8 mouse cellular contexts compared by ENCODE assay signal in genomic region chr9:85844647-85844983, GRCm38 (mm10). TPM values are rescaled to one million over a fixed set of nuclear protein-coding genes. Genes with fewer than 3 reads are reported as not detected.
DNase-seq lines count a peak whose midpoint lies in the region; ATAC-seq and TF ChIP-seq lines count a peak whose summit lies in the region.

No protein-coding gene starts in this region.

- TF ChIP-seq POLR2A in cerebellum, adult 2 months (IDR thresholded peaks at IDR 0.05; ENCODE audit: borderline replicate concordance, insufficient read depth, low read length), result no peak
- no peak for TF ChIP-seq POLR2A in lung, adult 2 months (IDR thresholded peaks at IDR 0.05; ENCODE audit: borderline replicate concordance, extremely low read depth, low read depth, low read length)
- no peak for TF ChIP-seq POLR2A in olfactory bulb, adult 2 months (IDR thresholded peaks at IDR 0.05; ENCODE audit: insufficient read depth, low read depth, low read length)

- WGBS in cerebellum, adult 2 months, result 74% methylated on average over 9 of the region's 9 CpGs
- WGBS in lung, embryonic 16.5 days, result 69% methylated on average over 9 of the region's 9 CpGs
- WGBS in lung, adult 2 months, result 84% methylated on average over 9 of the region's 9 CpGs
- 80% methylated on average over 9 of the region's 9 CpGs for WGBS in intestine, embryonic 16.5 days
- WGBS in olfactory bulb, adult 2 months, result 84% methylated on average over 9 of the region's 9 CpGs

- peak overlapping the region; percentile 99 for H3K4me2 ChIP-seq in lung, embryonic 16.5 days (ENCODE audit: low read depth, low read length)
- peak overlapping the region; percentile 99 for H3K4me2 ChIP-seq in intestine, embryonic 16.5 days (ENCODE audit: low read depth, low read length)

- H3K27ac ChIP-seq in cerebellum, adult 2 months (ENCODE audit: insufficient read depth, low read length), result no peak overlapping the region
- H3K27ac ChIP-seq in lung, embryonic 16.5 days (ENCODE audit: low read length), result no peak overlapping the region
- H3K27ac ChIP-seq in intestine, embryonic 16.5 days (ENCODE audit: low read length), result no peak overlapping the region
- no peak overlapping the region for H3K27ac ChIP-seq in olfactory bulb, adult 2 months (ENCODE audit: insufficient read depth, low read depth, low read length)

- ATAC-seq in cerebellum, adult (ENCODE audit: insufficient number of reproducible peaks, low FRiP score, low TSS enrichment), result no peak
- ATAC-seq in lung, embryonic 16.5 days (ENCODE audit: low read depth), result no peak
- no peak for ATAC-seq in intestine, embryonic 16.5 days

- DNase-seq in cerebellum, adult 2 months, result peak in 1 of 2 experiments; percentile 8
- no peak for DNase-seq in lung, adult 2 months
- DNase-seq in spleen, postnatal 14 days (ENCODE audit: low spot score in 2 of 2), result no peak
- no peak for DNase-seq in cerebellum, postnatal 36 days

- H3K4me3 ChIP-seq in cerebellum, adult 2 months (replicated peaks; ENCODE audit: insufficient read depth, low read depth, low read length), result peak overlapping the region; percentile 82
- H3K4me3 ChIP-seq in lung, embryonic 16.5 days (ENCODE audit: low read length), result peak overlapping the region; percentile 84
- no peak overlapping the region for H3K4me3 ChIP-seq in lung, adult 2 months (replicated peaks; ENCODE audit: extremely low read depth, low read depth, low read length)
- H3K4me3 ChIP-seq in intestine, embryonic 16.5 days (ENCODE audit: low read length), result peak overlapping the region; percentile 63; the same call in 1 of the 2 replicates
- peak overlapping the region; percentile 49; the same call in 1 of the 2 replicates for H3K4me3 ChIP-seq in olfactory bulb, adult 2 months (ENCODE audit: insufficient read depth, low read depth, low read length)

- H3K36me3 ChIP-seq in lung, embryonic 16.5 days (ENCODE audit: control insufficient read depth, insufficient read depth, low read length), result no peaks in the 10 kb centered on the region
- no peaks in the 10 kb centered on the region for H3K36me3 ChIP-seq in intestine, embryonic 16.5 days (ENCODE audit: control insufficient read depth, insufficient read depth, low read length)

- H3K27me3 ChIP-seq in cerebellum, adult 2 months (ENCODE audit: control insufficient read depth, insufficient read depth, low read length), result no peaks in the 10 kb centered on the region; the same call in 1 of the 2 replicates
- 0 out of 2 replicates have a peak, but pooled peaks cover 2% of the 10 kb centered on the region for H3K27me3 ChIP-seq in lung, embryonic 16.5 days (ENCODE audit: control insufficient read depth, insufficient read depth, low read depth, low read length)
- H3K27me3 ChIP-seq in intestine, embryonic 16.5 days (replicated peaks; ENCODE audit: control insufficient read depth, insufficient read depth, low read length), result peaks cover 6% of the 10 kb centered on the region

- no peak for TF ChIP-seq CTCF in cerebellum, adult 2 months (IDR thresholded peaks at IDR 0.05; ENCODE audit: borderline replicate concordance, insufficient read depth, low read depth, low read length)
- TF ChIP-seq CTCF in lung, adult 2 months (IDR thresholded peaks at IDR 0.05; ENCODE audit: insufficient read depth, low read length), result no peak
- no peak for TF ChIP-seq CTCF in olfactory bulb, adult 2 months (IDR thresholded peaks at IDR 0.05; ENCODE audit: insufficient read depth, low read depth, low read length)

- no peaks in the 10 kb centered on the region for H3K9me3 ChIP-seq in lung, embryonic 16.5 days (ENCODE audit: control insufficient read depth, low read length)
- no peaks in the 10 kb centered on the region for H3K9me3 ChIP-seq in intestine, embryonic 16.5 days (ENCODE audit: control insufficient read depth, low read length)

- no peak overlapping the region for H3K9ac ChIP-seq in lung, embryonic 16.5 days (ENCODE audit: low read length)
- 0 out of 2 replicates have a peak overlapping the region, but pooled peaks have one; percentile 64 for H3K9ac ChIP-seq in intestine, embryonic 16.5 days (ENCODE audit: low read depth, low read length)

- H3K4me1 ChIP-seq in cerebellum, adult 2 months (ENCODE audit: control insufficient read depth, insufficient read depth, low read length), result no peaks in the 10 kb centered on the region
- H3K4me1 ChIP-seq in lung, embryonic 16.5 days (replicated peaks; ENCODE audit: control insufficient read depth, insufficient read depth, low read length), result 0 out of 2 replicates have a peak, but pooled peaks cover 9% of the 10 kb centered on the region
- H3K4me1 ChIP-seq in lung, adult 2 months (ENCODE audit: control insufficient read depth, insufficient read depth, low read length), result no peaks in the 10 kb centered on the region
- peaks cover 6% of the 10 kb centered on the region; the same call in 1 of the 2 replicates for H3K4me1 ChIP-seq in intestine, embryonic 16.5 days (ENCODE audit: control insufficient read depth, insufficient read depth, low read length)
- H3K4me1 ChIP-seq in olfactory bulb, adult 2 months (ENCODE audit: control insufficient read depth, insufficient read depth, low read length), result peaks cover 20% of the 10 kb centered on the region

RNA-seq across cellular contexts. Expression of gene Tpbg, which starts 2.4 kb away (rescaled TPM):
- polyA plus RNA-seq in cerebellum, adult 2 months (2012; rRNA removed), result 10.2 and 15.7 TPM in 2 replicates
- polyA plus RNA-seq in lung, embryonic 16.5 days (2015; fragmentation: Nextera tagmentation; extraction: Ambion mirVana), result 7.1 and 8.3 TPM in 2 replicates
- 1.6 and 2.0 TPM in 2 replicates for polyA plus RNA-seq in lung, adult 2 months (2012; rRNA removed)
- polyA plus RNA-seq in intestine, embryonic 16.5 days (2015; fragmentation: Nextera tagmentation; extraction: Ambion mirVana), result 4.4 and 4.8 TPM in 2 replicates
- polyA plus RNA-seq in olfactory bulb, adult 2 months (2012; ENCODE audit: insufficient read depth, insufficient read length, low replicate concordance, missing spikeins), result not detected in 2 replicates
